Mouse (Mus musculus): ENCODE measurements around the gene Gm20388.

GRCm38 (mm10) chr8:124242913-124243312 is 4332.3 kb downstream of the Gm20388 start:
- TF ChIP-seq EP300 (optimal IDR thresholded peaks at IDR 0.05) (no peak), CTCF (IDR thresholded peaks at IDR 0.05; ENCODE audit: low read depth) (no peak)
